Mouse (Mus musculus): Measurements from ENCODE around the gene Iqcb1. TPM values are rescaled to one million over a fixed set of nuclear protein-coding genes. Genes with fewer than 3 reads are reported as not detected.
"Not testable (repeated sequence)": the region's sequence is repeated elsewhere in the genome, so short reads cannot be mapped to it uniquely, and the experiment has no call there.

Iqcb1 gene
- polyA plus RNA-seq, 1 experiment from 2014 or later: 85.8 TPM

- not testable (repeated sequence) for H3K4me2 ChIP-seq (ENCODE audit: low read depth, severe bottlenecking); H3K36me3 ChIP-seq (ENCODE audit: control insufficient read depth, insufficient read depth, low read length)
- 91% methylated on average over 1 of the region's 1 CpGs for WGBS
Measured at GRCm38 (mm10) chr16:36846894-36847293, 18.7 kb downstream of the Iqcb1 start.

GRCm38 (mm10) chr16:36851202-36851601 lies 23.0 kb downstream of the Iqcb1 start:
- 88% methylated on average over 3 of the region's 3 CpGs for WGBS
- ATAC-seq (ENCODE audit: insufficient number of reproducible peaks, low FRiP score, low TSS enrichment, low read depth): no peak
- H3K36me3 ChIP-seq (ENCODE audit: control insufficient read depth, insufficient read depth, low read length): peaks cover 2% of the 10 kb centered on the region; the same call in 1 of the 2 replicates
- no peak for DNase-seq (ENCODE audit: low spot score)
- H3K9me3 ChIP-seq (ENCODE audit: control insufficient read depth, low read length): no peaks in the 10 kb centered on the region
- H3K9ac ChIP-seq (ENCODE audit: low read length): no peak overlapping the region
- H3K27me3 ChIP-seq (ENCODE audit: control insufficient read depth, insufficient read depth, low read length): no peaks in the 10 kb centered on the region
- no peak overlapping the region for H3K4me3 ChIP-seq (ENCODE audit: low read depth, low read length)
- no peak overlapping the region for H3K27ac ChIP-seq (replicated peaks; ENCODE audit: low read depth, low read length)
- H3K4me1 ChIP-seq (ENCODE audit: control insufficient read depth, insufficient read depth, low read length): no peaks in the 10 kb centered on the region
- H3K4me2 ChIP-seq (ENCODE audit: low read depth, severe bottlenecking): no peak overlapping the region

More at GRCm38 (mm10) chr16:36846894-36847293, 18.7 kb downstream of the Iqcb1 start:
- ATAC-seq (ENCODE audit: insufficient number of reproducible peaks, low FRiP score, low TSS enrichment, low read depth); H3K4me1 ChIP-seq (ENCODE audit: control insufficient read depth, insufficient read depth, low read length); DNase-seq (ENCODE audit: low spot score); H3K9me3 ChIP-seq (ENCODE audit: control insufficient read depth, low read length); H3K27ac ChIP-seq (replicated peaks; ENCODE audit: low read depth, low read length); H3K27me3 ChIP-seq (ENCODE audit: control insufficient read depth, insufficient read depth, low read length); H3K4me3 ChIP-seq (ENCODE audit: low read depth, low read length); H3K9ac ChIP-seq (ENCODE audit: low read length): not testable (repeated sequence)

GRCm38 (mm10) chr16:36863585-36863984 lies 35.4 kb downstream of the Iqcb1 start:
- no peaks in the 10 kb centered on the region; the same call in 1 of the 2 replicates for H3K36me3 ChIP-seq (ENCODE audit: control insufficient read depth, insufficient read depth, low read length)
- H3K4me1 ChIP-seq (ENCODE audit: control insufficient read depth, insufficient read depth, low read length): no peaks in the 10 kb centered on the region
- DNase-seq (ENCODE audit: low spot score) (no peak), ATAC-seq (ENCODE audit: insufficient number of reproducible peaks, low FRiP score, low TSS enrichment, low read depth) (no peak)
- no peak overlapping the region for H3K9ac ChIP-seq (ENCODE audit: low read length)
- no peaks in the 10 kb centered on the region for H3K27me3 ChIP-seq (ENCODE audit: control insufficient read depth, insufficient read depth, low read length)
- H3K9me3 ChIP-seq (ENCODE audit: control insufficient read depth, low read length): no peaks in the 10 kb centered on the region
- H3K4me2 ChIP-seq (ENCODE audit: low read depth, severe bottlenecking): no peak overlapping the region
- H3K4me3 ChIP-seq (ENCODE audit: low read depth, low read length): no peak overlapping the region
- 92% methylated on average over 3 of the region's 3 CpGs for WGBS
- H3K27ac ChIP-seq (replicated peaks; ENCODE audit: low read depth, low read length): no peak overlapping the region

GRCm38 (mm10) chr16:36869442-36869841 lies 41.3 kb downstream of the Iqcb1 start:
- ATAC-seq (ENCODE audit: insufficient number of reproducible peaks, low FRiP score, low TSS enrichment, low read depth) (no peak), DNase-seq (ENCODE audit: low spot score) (no peak)
- WGBS: 95% methylated on average over 2 of the region's 2 CpGs
- Histone ChIP-seq H3K9me3 (ENCODE audit: control insufficient read depth, low read length) (no peaks in the 10 kb centered on the region), H3K36me3 (ENCODE audit: control insufficient read depth, insufficient read depth, low read length) (0 out of 2 replicates have a peak, but pooled peaks cover 3% of the 10 kb centered on the region), H3K9ac (ENCODE audit: low read length) (no peak overlapping the region), H3K4me3 (ENCODE audit: low read depth, low read length) (no peak overlapping the region), H3K4me2 (ENCODE audit: low read depth, severe bottlenecking) (no peak overlapping the region), H3K27me3 (ENCODE audit: control insufficient read depth, insufficient read depth, low read length) (no peaks in the 10 kb centered on the region), H3K4me1 (ENCODE audit: control insufficient read depth, insufficient read depth, low read length) (no peaks in the 10 kb centered on the region), H3K27ac (replicated peaks; ENCODE audit: low read depth, low read length) (no peak overlapping the region)

- peak; percentile 100 for ATAC-seq (ENCODE audit: insufficient number of reproducible peaks, low FRiP score, low TSS enrichment, low read depth)
Measured at GRCm38 (mm10) chr16:36874583-36875275, 46.5 kb downstream of the Iqcb1 start, which contains the start of the genes Eaf2 and Golgb1. Gene Eaf2 (minus strand): TSS chr16:36875003. Gene Golgb1 (plus strand): TSS chr16:36875140.

GRCm38 (mm10) chr16:36875276-36875851 lies 47.2 kb downstream of the Iqcb1 start:
- Histone ChIP-seq H3K4me1 (ENCODE audit: control insufficient read depth, insufficient read depth, low read length) (no peaks in the 10 kb centered on the region), H3K4me3 (ENCODE audit: low read depth, low read length) (peak overlapping the region; percentile 95), H3K27me3 (ENCODE audit: control insufficient read depth, insufficient read depth, low read length) (no peaks in the 10 kb centered on the region), H3K9ac (ENCODE audit: low read length) (peak overlapping the region; percentile 77), H3K27ac (replicated peaks; ENCODE audit: low read depth, low read length) (peak overlapping the region; percentile 65), H3K9me3 (ENCODE audit: control insufficient read depth, low read length) (no peaks in the 10 kb centered on the region), H3K4me2 (ENCODE audit: low read depth, severe bottlenecking) (peak overlapping the region; percentile 70), H3K36me3 (ENCODE audit: control insufficient read depth, insufficient read depth, low read length) (0 out of 2 replicates have a peak, but pooled peaks cover 3% of the 10 kb centered on the region)
- WGBS: under 1% methylated on average over 45 of the region's 48 CpGs
- no peak; the same call in 1 of the 2 replicates for ATAC-seq (ENCODE audit: insufficient number of reproducible peaks, low FRiP score, low TSS enrichment, low read depth)
- no peak for DNase-seq (ENCODE audit: low spot score)

More at GRCm38 (mm10) chr16:36874583-36875275, 46.5 kb downstream of the Iqcb1 start, which contains the start of the genes Eaf2 and Golgb1:
- no peaks in the 10 kb centered on the region for H3K9me3 ChIP-seq (ENCODE audit: control insufficient read depth, low read length)
- under 1% methylated on average over 39 of the region's 43 CpGs for WGBS
- H3K4me3 ChIP-seq (ENCODE audit: low read depth, low read length): peak within 1 kb of the TSS; percentile 95
- peak within 1 kb of the TSS; percentile 70 for H3K4me2 ChIP-seq (ENCODE audit: low read depth, severe bottlenecking)
- peak; percentile 94 for DNase-seq (ENCODE audit: low spot score)
- 0 out of 2 replicates have a peak, but pooled peaks cover 3% of the 10 kb centered on the region for H3K36me3 ChIP-seq (ENCODE audit: control insufficient read depth, insufficient read depth, low read length)
- H3K27me3 ChIP-seq (ENCODE audit: control insufficient read depth, insufficient read depth, low read length): no peaks in the 10 kb centered on the region
- H3K4me1 ChIP-seq (ENCODE audit: control insufficient read depth, insufficient read depth, low read length): no peaks in the 10 kb centered on the region
- H3K27ac ChIP-seq (replicated peaks; ENCODE audit: low read depth, low read length): peak within 1 kb of the TSS; percentile 65
- peak within 1 kb of the TSS; percentile 77 for H3K9ac ChIP-seq (ENCODE audit: low read length)

- DNase-seq (ENCODE audit: low spot score) (no peak), ATAC-seq (ENCODE audit: insufficient number of reproducible peaks, low FRiP score, low TSS enrichment, low read depth) (no peak)
- no peaks in the 10 kb centered on the region for H3K27me3 ChIP-seq (ENCODE audit: control insufficient read depth, insufficient read depth, low read length)
- no peaks in the 10 kb centered on the region for H3K4me1 ChIP-seq (ENCODE audit: control insufficient read depth, insufficient read depth, low read length)
- H3K4me3 ChIP-seq (ENCODE audit: low read depth, low read length): no peak overlapping the region
- no peak overlapping the region for H3K9ac ChIP-seq (ENCODE audit: low read length)
- 80% methylated on average over 5 of the region's 5 CpGs for WGBS
- no peaks in the 10 kb centered on the region for H3K36me3 ChIP-seq (ENCODE audit: control insufficient read depth, insufficient read depth, low read length)
- H3K27ac ChIP-seq (replicated peaks; ENCODE audit: low read depth, low read length): no peak overlapping the region
- no peaks in the 10 kb centered on the region for H3K9me3 ChIP-seq (ENCODE audit: control insufficient read depth, low read length)
- H3K4me2 ChIP-seq (ENCODE audit: low read depth, severe bottlenecking): no peak overlapping the region
Measured at GRCm38 (mm10) chr16:36877316-36877715, 49.1 kb downstream of the Iqcb1 start.

GRCm38 (mm10) chr16:36882737-36883343 lies 54.7 kb downstream of the Iqcb1 start:
- Histone ChIP-seq H3K27me3 (ENCODE audit: control insufficient read depth, insufficient read depth, low read length) (no peaks in the 10 kb centered on the region), H3K27ac (replicated peaks; ENCODE audit: low read depth, low read length) (no peak overlapping the region), H3K4me1 (ENCODE audit: control insufficient read depth, insufficient read depth, low read length) (no peaks in the 10 kb centered on the region), H3K36me3 (ENCODE audit: control insufficient read depth, insufficient read depth, low read length) (no peaks in the 10 kb centered on the region), H3K4me3 (ENCODE audit: low read depth, low read length) (no peak overlapping the region), H3K4me2 (ENCODE audit: low read depth, severe bottlenecking) (no peak overlapping the region), H3K9me3 (ENCODE audit: control insufficient read depth, low read length) (no peaks in the 10 kb centered on the region), H3K9ac (ENCODE audit: low read length) (no peak overlapping the region)
- 74% methylated on average over 5 of the region's 5 CpGs for WGBS
- DNase-seq (ENCODE audit: low spot score) (no peak), ATAC-seq (ENCODE audit: insufficient number of reproducible peaks, low FRiP score, low TSS enrichment, low read depth) (no peak)

Measured in limb, embryonic 11.5 days (tissue).